Mouse (Mus musculus) heart, postnatal 0 days (tissue): ENCODE data around the gene Prdx1. TPM values are rescaled to one million over a fixed set of nuclear protein-coding genes. Genes with fewer than 3 reads are reported as not detected.
"Not testable (repeated sequence)": the region's sequence is repeated elsewhere in the genome, so short reads cannot be mapped to it uniquely, and the experiment has no call there.

Source experiments
- ATAC-seq: fragments of 200-750 bp; cut with Nextera tagmentation; 2 replicates; pipeline ENCODE4 v1.8.0; 2017; ENCODE audit warnings: low read depth, moderate number of reproducible peaks, moderate library complexity; ENCODE audit not compliant: insufficient read depth
- DNase-seq: peaks from one replicate; pipeline ENCODE4 v3.0.0-alpha.2; 2016; ENCODE audit warnings: low spot score
- H3K27ac ChIP-seq: fragments of 300-500 bp; sonication (generic); 2 replicates; pipeline ENCODE4 v1.5.1; 2014; ENCODE audit warnings: low read depth, mild to moderate bottlenecking
- H3K27me3 ChIP-seq: fragments of 300-500 bp; sonication (generic); 2 replicates; pipeline ENCODE4 v1.6.1; 2014; ENCODE audit warnings: low read length, mixed read lengths; ENCODE audit not compliant: control insufficient read depth, insufficient read depth
- H3K36me3 ChIP-seq: fragments of 300-500 bp; sonication (generic); replicated peaks from 2 replicates; pipeline ENCODE4 v1.6.1; 2014; ENCODE audit warnings: low read length, mixed read lengths; ENCODE audit not compliant: control insufficient read depth, insufficient read depth
- H3K4me1 ChIP-seq: fragments of 300-500 bp; sonication (generic); 2 replicates; pipeline ENCODE4 v1.6.1; 2014; ENCODE audit warnings: antibody characterized with exemption; ENCODE audit not compliant: control insufficient read depth, insufficient read depth
- H3K4me2 ChIP-seq: fragments of 300-500 bp; sonication (generic); 2 replicates; pipeline ENCODE4 v1.6.1; 2014; ENCODE audit warnings: low read depth, mild to moderate bottlenecking, low read length, moderate library complexity
- H3K4me3 ChIP-seq: fragments of 300-500 bp; sonication (generic); 2 replicates; pipeline ENCODE4 v1.5.1; 2014; ENCODE audit warnings: low read depth, low read length
- H3K9ac ChIP-seq: fragments of 300-500 bp; sonication (generic); replicated peaks from 2 replicates; pipeline ENCODE4 v1.6.1; 2014; ENCODE audit warnings: low read depth, low read length, mixed read lengths
- H3K9me3 ChIP-seq: fragments of 300-500 bp; sonication (generic); replicated peaks from 2 replicates; pipeline ENCODE4 v1.6.1; 2016; ENCODE audit warnings: low read length; ENCODE audit not compliant: control insufficient read depth
- CTCF ChIP-seq: IDR thresholded peaks from 2 replicates; pipeline ENCODE4 v1.5.1; 2016; ENCODE audit warnings: antibody characterized with exemption, control low read depth, low read depth
- EP300 ChIP-seq: IDR thresholded peaks from 2 replicates; pipeline ENCODE4 v1.6.1; 2016; ENCODE audit warnings: antibody characterized with exemption, low read depth
- WGBS: fragments of 180-500 bp; shearing (Covaris S2); extraction: QIAGEN DNeasy Blood & Tissue Kit; methylation state at CpG from one replicate; pipeline ENCODE4 v1.1.7; 2014; 5-methylcytosine and 5-hydroxymethylcytosine counted together
- polyA plus RNA-seq: library from polyadenylated mRNA; unstranded; fragments of >200 nt; fragmentation: Nextera tagmentation; extraction: Ambion mirVana; gene quantifications from 2 replicates; pipeline ENCODE4 v1.2.1, GENCODE M21; 2015
- total RNA-seq: library from RNA; depleted of rRNA; stranded (reverse); fragments of >200 nt; gene quantifications from 2 replicates; pipeline ENCODE4 v1.2.3, GENCODE M21; 2014; ENCODE audit warnings: low replicate concordance

The Prdx1 gene
- total and polyA plus RNA-seq, 2 experiments from 2014 or later = 334 to 1,000 TPM

DNA sequence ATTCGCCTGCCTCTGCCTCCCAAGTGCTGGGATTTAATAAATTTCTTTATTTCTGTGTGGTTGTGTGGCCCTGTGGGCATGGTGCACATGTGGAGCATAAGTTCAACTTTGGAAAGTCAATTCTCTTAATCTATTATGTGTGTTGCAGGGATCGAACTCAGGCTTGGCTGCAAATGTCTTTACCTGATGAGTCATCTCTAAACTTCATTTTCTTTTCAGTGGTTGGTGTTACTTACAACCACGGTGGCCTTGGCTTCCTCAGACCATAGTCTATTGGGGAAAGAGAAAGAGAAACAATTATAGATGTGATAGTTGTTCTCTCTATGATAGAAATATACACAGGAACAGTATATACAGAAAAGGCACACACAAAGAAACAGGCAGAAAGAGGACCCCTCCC, 9.3 kb upstream of the Prdx1 start:
- Histone ChIP-seq H3K36me3 (no peaks in the 10 kb centered on the region), H3K4me2 (no peak overlapping the region), H3K4me3 (no peak overlapping the region), H3K9me3 (no peaks in the 10 kb centered on the region), H3K9ac (no peak overlapping the region), H3K27me3 (no peaks in the 10 kb centered on the region), H3K4me1 (no peaks in the 10 kb centered on the region), H3K27ac (no peak overlapping the region)
- WGBS = 67% methylated on average over 3 of the region's 3 CpGs
- DNase-seq (no peak), ATAC-seq (no peak)
- no peak for TF ChIP-seq CTCF
- no peak for TF ChIP-seq EP300

DNA sequence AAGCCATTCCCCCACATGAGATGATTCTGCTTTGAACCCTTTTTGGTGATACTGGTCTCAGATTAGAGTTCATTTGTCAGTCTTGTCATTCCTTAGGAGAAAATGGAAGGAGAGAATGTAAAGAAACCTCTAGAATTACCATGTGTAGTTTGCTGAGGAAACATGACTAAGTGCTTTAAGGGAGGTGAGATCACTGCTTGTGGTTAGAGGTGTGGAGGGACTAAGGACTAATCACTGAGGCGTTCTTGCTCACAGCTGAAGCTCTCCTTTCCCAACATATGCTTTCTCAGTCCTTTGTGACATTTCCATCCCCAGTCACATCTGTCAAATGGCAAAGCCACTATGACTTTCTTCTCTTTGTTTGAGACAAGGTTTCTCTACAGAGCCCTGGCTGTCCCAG, 7.5 kb upstream of the Prdx1 start:
- H3K27ac ChIP-seq = no peak overlapping the region
- no peak overlapping the region for H3K4me2 ChIP-seq
- DNase-seq (no peak), ATAC-seq (no peak)
- no peak overlapping the region for H3K4me3 ChIP-seq
- H3K36me3 ChIP-seq = no peaks in the 10 kb centered on the region
- TF ChIP-seq EP300 (no peak), CTCF (no peak)
- no peaks in the 10 kb centered on the region for H3K27me3 ChIP-seq
- H3K9me3 ChIP-seq = no peaks in the 10 kb centered on the region
- H3K4me1 ChIP-seq = no peaks in the 10 kb centered on the region
- 66% methylated on average over 1 of the region's 1 CpGs for WGBS
- H3K9ac ChIP-seq = no peak overlapping the region

DNA sequence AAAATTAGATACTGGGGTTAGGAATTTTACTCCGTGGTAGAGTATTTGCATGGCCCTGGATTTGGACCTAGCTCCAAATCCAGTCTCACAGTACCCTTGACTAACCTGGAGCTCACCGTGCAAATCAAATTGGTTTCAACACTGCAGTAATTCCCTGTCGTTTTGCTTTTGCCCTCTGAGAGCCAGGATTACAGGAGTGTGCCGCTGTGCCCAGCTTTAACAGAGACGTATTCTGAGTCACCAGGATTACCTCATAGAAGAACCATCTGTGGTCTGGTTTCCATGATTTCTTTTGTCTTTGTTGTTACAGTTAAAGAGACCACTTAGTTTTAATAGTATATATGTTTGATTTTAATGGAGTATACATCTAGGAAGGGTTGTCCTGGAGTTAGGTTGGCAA, 6.2 kb upstream of the Prdx1 start:
- Histone ChIP-seq H3K9ac (no peak overlapping the region), H3K4me3 (no peak overlapping the region), H3K9me3 (no peaks in the 10 kb centered on the region), H3K4me1 (no peaks in the 10 kb centered on the region), H3K36me3 (no peaks in the 10 kb centered on the region), H3K27me3 (no peaks in the 10 kb centered on the region), H3K27ac (no peak overlapping the region), H3K4me2 (no peak overlapping the region)
- TF ChIP-seq CTCF (no peak), EP300 (no peak)
- whole genome bisulfite sequencing = 51% methylated on average over 5 of the region's 5 CpGs
- DNase-seq = no peak
- no peak for ATAC-seq

DNA sequence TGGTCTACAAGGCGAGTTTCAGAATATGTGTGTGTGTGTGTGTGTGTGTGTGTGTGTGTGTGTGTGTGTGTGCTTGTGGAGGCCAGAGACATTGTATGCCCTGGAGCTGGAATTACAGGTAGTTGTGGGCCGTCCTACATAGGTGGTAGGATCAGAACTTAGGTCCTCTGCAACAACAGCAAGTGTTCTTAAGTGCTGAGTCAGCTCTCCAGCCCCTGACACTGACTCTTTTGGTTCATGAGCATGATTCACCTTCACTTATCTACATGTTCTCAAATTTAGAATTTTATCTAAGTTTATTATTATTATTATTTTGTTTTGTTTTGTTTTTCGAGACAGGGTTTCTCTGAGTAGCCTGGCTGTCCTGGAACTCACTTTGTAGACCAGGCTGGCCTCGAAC, 4.8 kb upstream of the Prdx1 start:
- not testable (repeated sequence) for DNase-seq, H3K4me2 ChIP-seq, H3K27ac ChIP-seq, H3K9me3 ChIP-seq, H3K36me3 ChIP-seq, H3K9ac ChIP-seq, H3K4me3 ChIP-seq, H3K4me1 ChIP-seq, ATAC-seq, H3K27me3 ChIP-seq
- 96% methylated on average over 4 of the region's 4 CpGs for WGBS

DNA sequence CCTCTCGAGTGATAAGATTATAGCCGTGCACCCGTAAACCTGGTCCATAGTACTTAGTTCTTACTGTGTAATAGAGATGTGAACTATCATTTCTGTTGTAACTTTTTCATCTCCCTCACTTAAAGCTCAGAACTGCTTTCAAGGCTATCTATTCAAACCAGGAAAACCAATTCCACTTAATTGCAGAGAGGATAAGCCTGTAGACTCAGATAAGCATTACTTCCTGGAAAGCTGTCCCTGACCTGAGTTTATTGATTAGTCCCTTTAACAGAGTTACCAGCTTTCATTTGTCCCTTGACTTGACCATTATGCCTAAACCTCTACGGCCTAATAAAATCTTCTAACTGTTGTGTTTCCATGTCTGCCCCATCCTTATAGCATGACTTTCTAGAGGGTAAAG, 1.4 kb upstream of the Prdx1 start:
- TF ChIP-seq EP300 (no peak), CTCF (no peak)

DNA sequence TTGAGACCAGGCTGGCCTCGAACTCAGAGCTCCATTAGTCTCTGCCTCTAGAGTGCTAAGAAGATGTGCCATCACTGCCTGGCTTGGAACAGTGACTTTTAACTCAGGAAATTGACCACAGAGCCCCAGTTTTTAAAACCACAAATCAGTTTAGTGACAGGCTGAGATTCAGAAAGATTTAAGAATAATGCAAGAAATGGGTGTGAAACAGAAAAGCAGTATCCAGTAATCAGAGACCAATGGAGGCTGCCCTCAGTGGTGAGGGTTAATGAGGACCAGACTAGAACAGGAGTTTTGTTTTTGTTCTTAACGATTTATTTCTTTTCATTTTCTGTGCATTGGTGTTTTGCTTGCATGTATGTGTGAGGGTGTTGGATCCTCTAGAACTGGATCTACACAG, 679 bp upstream of the Prdx1 start:
- ATAC-seq (no peak), DNase-seq (no peak)
- Histone ChIP-seq H3K9me3 (no peaks in the 10 kb centered on the region), H3K27ac (peak overlapping the region; percentile 98), H3K27me3 (no peaks in the 10 kb centered on the region), H3K4me3 (peak overlapping the region; percentile 79; the same call in 1 of the 2 replicates), H3K4me1 (peaks cover 12% of the 10 kb centered on the region; the same call in 1 of the 2 replicates), H3K36me3 (peaks cover 22% of the 10 kb centered on the region), H3K4me2 (peak overlapping the region; percentile 67; the same call in 1 of the 2 replicates), H3K9ac (peak overlapping the region; percentile 69)
- TF ChIP-seq EP300 (no peak), CTCF (no peak)
- WGBS = 80% methylated on average over 2 of the region's 2 CpGs

More for the DNA sequence above, 1.4 kb upstream of the Prdx1 start:
- H3K36me3 ChIP-seq = peaks cover 15% of the 10 kb centered on the region
- DNase-seq = no peak
- no peaks in the 10 kb centered on the region for H3K27me3 ChIP-seq
- no peak overlapping the region for H3K4me2 ChIP-seq
- peaks cover 12% of the 10 kb centered on the region; the same call in 1 of the 2 replicates for H3K4me1 ChIP-seq
- H3K9me3 ChIP-seq = no peaks in the 10 kb centered on the region
- ATAC-seq = no peak
- H3K27ac ChIP-seq = no peak overlapping the region
- H3K9ac ChIP-seq = no peak overlapping the region
- no peak overlapping the region for H3K4me3 ChIP-seq
- WGBS = 62% methylated on average over 4 of the region's 4 CpGs
